Mouse (Mus musculus) liver, adult 10 weeks (tissue): ENCODE results near the gene Gm14698. TPM values are rescaled to one million over a fixed set of nuclear protein-coding genes. Genes with fewer than 3 reads are reported as not detected.

Experiments
- polyA plus RNA-seq: library from polyadenylated mRNA; stranded (reverse); fragments of 350-450 nt; fragmentation: Illumina TruSeq; extraction: RNeasy Lipid Tissue Mini Kit (QIAGEN cat#74804); gene quantifications from one replicate; pipeline ENCODE4 v1.2.3, GENCODE M21; 2014; ENCODE audit warnings: low read depth, low replicate concordance

Gm14698 gene
- 1.1 TPM for polyA plus RNA-seq

DNA sequence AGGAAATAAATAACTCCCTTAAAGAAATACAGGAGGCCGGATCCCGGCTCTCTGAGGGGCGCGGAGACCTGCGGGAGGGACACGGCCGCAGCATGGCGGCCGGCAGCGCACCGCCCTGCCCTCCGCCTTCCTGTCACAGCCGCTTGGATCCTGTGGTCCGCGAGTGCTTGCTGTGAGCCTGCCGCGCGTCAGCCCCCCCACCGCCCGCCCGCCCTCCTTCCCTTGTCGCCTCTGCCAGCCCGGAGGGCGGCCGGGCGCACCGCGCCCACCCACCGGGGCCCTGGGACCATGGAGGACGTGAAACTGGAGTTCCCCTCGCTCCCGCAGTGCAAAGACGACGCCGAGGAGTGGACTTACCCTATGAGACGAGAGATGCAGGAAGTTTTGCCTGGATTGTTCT is at the start of gene Gm14698:
Gene Gm14698 (plus strand): TSS at position 35 of the 400 bp plus-strand sequence.

Other genes with a start within 250 kb of the Gm14698 start
- 40.3 TPM for gene Fmr1, start 142.6 kb upstream of the Gm14698 start, polyA plus RNA-seq
- not detected for gene Fmr1nb, start 59.3 kb upstream of the Gm14698 start, polyA plus RNA-seq
- gene Gm6812, start 72.0 kb downstream of the Gm14698 start, polyA plus RNA-seq: not detected